Mouse (Mus musculus): Measurements from ENCODE around the gene Anapc7. TPM values are rescaled to one million over a fixed set of nuclear protein-coding genes. Genes with fewer than 3 reads are reported as not detected.

The Anapc7 gene
- 16.6 and 17.5 TPM in 2 replicates for polyA plus RNA-seq (2012; ENCODE audit: insufficient read depth, insufficient read length, missing spikeins)

DNA sequence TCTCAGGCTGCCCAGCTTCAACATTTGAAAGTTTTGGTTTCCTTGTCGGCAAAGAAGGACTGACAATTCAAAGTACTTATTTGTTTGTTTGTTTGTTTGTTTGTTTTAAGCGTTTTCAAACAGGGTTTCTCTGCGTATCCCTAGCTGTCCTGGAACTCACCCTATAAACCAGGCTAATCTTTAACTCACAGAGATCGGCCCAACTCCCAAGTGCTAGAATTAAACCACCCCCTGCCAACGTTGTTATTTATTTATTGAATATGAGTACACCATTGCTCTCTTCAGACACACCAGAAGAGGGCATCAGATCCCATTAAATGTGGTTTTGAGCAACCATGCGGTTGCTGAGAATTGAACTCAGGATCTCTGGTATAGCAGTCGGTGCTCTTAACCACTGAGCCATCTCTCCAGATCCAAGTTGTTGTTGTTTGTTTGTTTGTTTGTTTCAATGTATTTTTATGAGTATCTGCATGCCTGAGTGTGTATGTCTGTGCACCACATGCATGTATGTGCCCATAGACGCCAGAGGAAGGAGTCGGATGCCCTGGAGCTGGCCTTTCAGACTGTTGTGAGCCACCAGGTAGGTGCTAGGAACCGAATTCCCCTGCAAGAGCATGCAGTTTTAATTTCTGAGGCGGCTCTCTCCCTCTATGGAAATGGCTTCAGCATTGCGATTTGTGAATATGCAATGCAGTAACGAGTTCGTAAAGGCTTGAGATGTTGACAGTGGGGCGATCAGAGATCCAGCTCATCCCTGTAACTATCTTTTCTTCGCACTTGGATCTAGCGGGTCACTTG lies at the start of gene Anapc7:
TSS of gene Anapc7 (plus strand) at position 423 of the 798 bp plus-strand sequence.
- peak within 1 kb of the TSS; percentile 87 for H3K27ac ChIP-seq (replicated peaks; ENCODE audit: low read depth, low read length)
- H3K4me1 ChIP-seq (ENCODE audit: control insufficient read depth, insufficient read depth, insufficient read length, low read length): no peaks in the 10 kb centered on the region; the same call in 1 of the 2 replicates
- H3K4me3 ChIP-seq (ENCODE audit: insufficient read depth, low read depth, low read length): peak within 1 kb of the TSS; percentile 98

GRCm38 (mm10) chr5:122372192-122372769 lies 49.2 kb upstream of the Anapc7 start, which contains the start of gene Fam216a:
TSS of gene Fam216a (minus strand) at chr5:122372364.
- H3K4me3 ChIP-seq (ENCODE audit: insufficient read depth, low read depth, low read length): peak within 1 kb of the TSS; percentile 79
- no peaks in the 10 kb centered on the region for H3K4me1 ChIP-seq (ENCODE audit: control insufficient read depth, insufficient read depth, insufficient read length, low read length)
- H3K27ac ChIP-seq (replicated peaks; ENCODE audit: low read depth, low read length): peak within 1 kb of the TSS; percentile 45; the same call in 1 of the 2 replicates

- Histone ChIP-seq H3K4me3 (ENCODE audit: insufficient read depth, low read depth, low read length) (peak overlapping the region; percentile 79), H3K4me1 (ENCODE audit: control insufficient read depth, insufficient read depth, insufficient read length, low read length) (no peaks in the 10 kb centered on the region), H3K27ac (replicated peaks; ENCODE audit: low read depth, low read length) (no peak overlapping the region)
These were observed 48.6 kb upstream of the Anapc7 start for GRCm38 (mm10) chr5:122372878-122373277.

- H3K4me3 ChIP-seq (ENCODE audit: insufficient read depth, low read depth, low read length): no peak overlapping the region
- no peak overlapping the region for H3K27ac ChIP-seq (replicated peaks; ENCODE audit: low read depth, low read length)
- H3K4me1 ChIP-seq (ENCODE audit: control insufficient read depth, insufficient read depth, insufficient read length, low read length): no peaks in the 10 kb centered on the region
These were observed 44.2 kb upstream of the Anapc7 start for GRCm38 (mm10) chr5:122377101-122377833.

GRCm38 (mm10) chr5:122378171-122378570 lies 43.3 kb upstream of the Anapc7 start:
- Histone ChIP-seq H3K4me3 (ENCODE audit: insufficient read depth, low read depth, low read length) (no peak overlapping the region), H3K4me1 (ENCODE audit: control insufficient read depth, insufficient read depth, insufficient read length, low read length) (no peaks in the 10 kb centered on the region), H3K27ac (replicated peaks; ENCODE audit: low read depth, low read length) (no peak overlapping the region)

DNA sequence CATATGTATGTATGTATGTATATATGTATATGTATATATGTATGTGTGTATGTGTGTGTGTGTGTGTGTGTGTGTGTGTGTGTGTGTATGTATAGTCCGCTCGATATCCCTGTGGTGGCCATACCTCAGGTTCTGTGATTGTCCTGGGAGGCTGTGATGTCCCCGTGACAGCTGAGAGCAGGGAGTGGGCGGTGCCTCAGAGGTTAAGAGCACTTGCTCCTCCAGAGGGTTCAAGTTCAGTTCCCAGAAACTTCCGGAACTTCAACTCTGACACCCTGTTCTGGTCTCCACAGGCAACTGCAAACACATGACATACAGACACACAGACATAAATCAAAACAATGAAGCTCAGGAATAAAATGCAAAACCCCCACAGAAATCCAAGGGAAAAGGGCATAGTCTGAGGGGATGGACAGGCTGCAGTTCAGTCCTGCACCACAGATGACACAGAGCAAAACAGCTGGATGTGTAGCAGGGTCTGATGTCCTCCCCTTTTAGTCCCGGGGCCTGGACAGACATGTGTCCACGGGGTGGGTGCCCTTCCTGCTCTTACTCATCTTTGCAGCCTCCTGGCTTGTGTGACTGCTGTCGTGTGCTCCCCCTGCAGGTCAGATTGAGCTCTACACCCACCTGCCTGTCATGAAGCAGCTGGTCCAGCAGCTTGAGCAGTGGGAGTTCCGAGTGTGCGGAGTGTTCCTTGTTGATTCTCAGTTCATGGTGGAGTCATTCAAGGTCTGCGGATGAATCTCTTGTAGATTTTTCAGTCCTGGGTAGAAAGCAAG lies 41.9 kb upstream of the Anapc7 start:
- Histone ChIP-seq H3K4me1 (ENCODE audit: control insufficient read depth, insufficient read depth, insufficient read length, low read length) (no peaks in the 10 kb centered on the region), H3K27ac (replicated peaks; ENCODE audit: low read depth, low read length) (no peak overlapping the region), H3K4me3 (ENCODE audit: insufficient read depth, low read depth, low read length) (no peak overlapping the region)

GRCm38 (mm10) chr5:122390006-122390405 lies 31.5 kb upstream of the Anapc7 start:
- peaks cover 7% of the 10 kb centered on the region; the same call in 1 of the 2 replicates for H3K4me1 ChIP-seq (ENCODE audit: control insufficient read depth, insufficient read depth, insufficient read length, low read length)
- H3K27ac ChIP-seq (replicated peaks; ENCODE audit: low read depth, low read length): no peak overlapping the region
- H3K4me3 ChIP-seq (ENCODE audit: insufficient read depth, low read depth, low read length): no peak overlapping the region

DNA sequence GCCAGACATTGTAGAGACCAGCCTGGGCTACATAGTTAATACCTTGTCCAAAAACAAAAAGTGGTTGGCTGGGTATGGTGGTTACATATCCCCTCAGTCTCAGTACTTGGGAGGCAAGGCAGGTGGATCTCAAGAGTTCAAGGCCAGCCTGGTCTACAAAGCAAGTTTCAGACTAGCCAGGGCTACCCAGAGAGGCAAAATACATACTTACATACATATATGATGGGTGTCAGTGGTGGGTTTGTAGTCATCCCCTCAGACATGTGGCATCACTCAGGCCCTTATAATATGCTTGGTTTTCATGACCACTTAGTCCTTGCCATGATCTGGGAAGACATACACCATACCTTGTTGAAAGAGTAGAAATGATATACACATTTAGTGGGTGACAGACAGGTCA lies 30.8 kb upstream of the Anapc7 start:
- Histone ChIP-seq H3K4me3 (ENCODE audit: insufficient read depth, low read depth, low read length) (no peak overlapping the region), H3K27ac (replicated peaks; ENCODE audit: low read depth, low read length) (no peak overlapping the region), H3K4me1 (ENCODE audit: control insufficient read depth, insufficient read depth, insufficient read length, low read length) (peaks cover 7% of the 10 kb centered on the region; the same call in 1 of the 2 replicates)

DNA sequence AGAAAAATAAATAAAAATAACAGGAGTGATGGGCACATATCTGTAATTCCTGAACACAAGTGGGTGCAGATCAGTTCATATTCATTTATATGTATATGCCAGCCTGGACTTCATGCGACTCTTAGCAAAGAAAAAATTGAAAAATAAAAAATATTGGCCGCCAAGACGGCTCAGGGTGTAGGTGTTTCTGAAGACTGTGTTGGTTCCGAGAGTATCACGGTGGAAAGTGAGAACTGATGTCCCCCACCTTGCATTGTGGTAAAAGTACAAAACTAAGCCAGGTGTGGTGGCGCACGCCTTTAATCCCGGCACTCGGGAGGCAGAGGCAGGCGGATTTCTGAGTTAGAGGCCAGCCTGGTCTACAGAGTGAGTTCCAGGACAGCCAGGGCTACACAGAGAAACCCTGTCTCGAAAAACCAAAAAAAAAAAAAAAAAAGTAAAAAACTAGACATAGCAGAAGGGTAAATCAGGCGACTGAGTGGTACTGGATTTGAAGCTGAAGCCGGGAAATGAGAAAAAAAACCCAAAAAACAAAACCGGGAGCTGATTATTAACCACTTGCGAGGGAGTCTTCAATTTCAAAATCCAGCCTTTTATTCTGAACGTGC lies 30.2 kb upstream of the Anapc7 start:
- no peak overlapping the region for H3K4me3 ChIP-seq (ENCODE audit: insufficient read depth, low read depth, low read length)
- peaks cover 7% of the 10 kb centered on the region; the same call in 1 of the 2 replicates for H3K4me1 ChIP-seq (ENCODE audit: control insufficient read depth, insufficient read depth, insufficient read length, low read length)
- no peak overlapping the region for H3K27ac ChIP-seq (replicated peaks; ENCODE audit: low read depth, low read length)

DNA sequence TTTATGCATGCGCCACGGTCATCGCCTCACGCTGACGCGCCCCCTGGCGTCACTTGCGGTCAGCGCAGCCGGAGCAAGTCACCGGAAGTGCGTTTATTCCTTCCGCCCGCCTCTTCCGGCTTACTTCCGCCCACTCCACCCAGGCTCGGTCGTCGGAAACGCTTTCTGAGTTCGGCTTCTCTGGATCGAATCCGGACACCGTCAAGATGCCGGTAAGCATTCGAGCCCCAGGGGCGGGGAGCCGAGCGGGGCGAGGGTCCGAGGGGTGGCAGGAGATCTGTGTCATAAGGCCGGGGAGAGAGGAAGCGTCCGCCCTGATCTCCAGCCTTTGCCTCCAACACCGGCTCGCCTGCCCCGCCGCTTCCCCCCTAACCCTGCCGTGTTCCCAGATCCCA lies 29.7 kb upstream of the Anapc7 start, which contains the start of gene Arpc3:
TSS of gene Arpc3 (plus strand) at position 93 of the 395 bp plus-strand sequence.
- Histone ChIP-seq H3K4me3 (ENCODE audit: insufficient read depth, low read depth, low read length) (peak within 1 kb of the TSS; percentile 85), H3K27ac (replicated peaks; ENCODE audit: low read depth, low read length) (peak within 1 kb of the TSS; percentile 89), H3K4me1 (ENCODE audit: control insufficient read depth, insufficient read depth, insufficient read length, low read length) (peaks cover 7% of the 10 kb centered on the region; the same call in 1 of the 2 replicates)

GRCm38 (mm10) chr5:122392227-122393004 lies 29.1 kb upstream of the Anapc7 start:
- Histone ChIP-seq H3K4me3 (ENCODE audit: insufficient read depth, low read depth, low read length) (peak overlapping the region; percentile 85), H3K27ac (replicated peaks; ENCODE audit: low read depth, low read length) (peak overlapping the region; percentile 89), H3K4me1 (ENCODE audit: control insufficient read depth, insufficient read depth, insufficient read length, low read length) (peaks cover 7% of the 10 kb centered on the region; the same call in 1 of the 2 replicates)

- Histone ChIP-seq H3K27ac (replicated peaks; ENCODE audit: low read depth, low read length) (no peak overlapping the region), H3K4me3 (ENCODE audit: insufficient read depth, low read depth, low read length) (no peak overlapping the region), H3K4me1 (ENCODE audit: control insufficient read depth, insufficient read depth, insufficient read length, low read length) (peaks cover 11% of the 10 kb centered on the region; the same call in 1 of the 2 replicates)
These were observed 27.6 kb upstream of the Anapc7 start for GRCm38 (mm10) chr5:122393887-122394286.

DNA sequence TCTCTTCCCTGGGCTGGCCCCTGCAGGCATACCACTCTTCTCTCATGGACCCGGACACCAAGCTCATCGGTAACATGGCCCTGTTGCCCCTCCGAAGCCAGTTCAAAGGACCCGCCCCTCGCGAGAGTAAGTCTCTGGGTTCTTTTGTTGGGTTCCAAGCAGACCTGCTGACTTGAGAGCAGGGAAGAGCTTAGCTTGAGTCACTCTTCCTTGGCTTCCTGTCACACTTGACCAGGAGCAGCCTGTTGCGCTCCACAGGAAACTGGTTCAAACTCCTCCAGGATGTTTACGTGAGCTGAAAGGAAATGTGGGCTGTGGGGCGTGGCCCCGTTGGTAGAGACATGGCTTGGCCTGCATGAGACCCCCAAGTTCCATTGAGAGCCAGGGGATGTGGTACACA lies 24.7 kb upstream of the Anapc7 start:
- peak overlapping the region; percentile 56 for H3K4me3 ChIP-seq (ENCODE audit: insufficient read depth, low read depth, low read length)
- peak overlapping the region; percentile 96 for H3K27ac ChIP-seq (replicated peaks; ENCODE audit: low read depth, low read length)

More for the DNA sequence above, 24.7 kb upstream of the Anapc7 start:
- peaks cover 18% of the 10 kb centered on the region for H3K4me1 ChIP-seq (ENCODE audit: control insufficient read depth, insufficient read depth, insufficient read length, low read length)

Data from brown adipose tissue, adult 24 weeks (tissue).